In genomic region chr3:37418341-37418740, GRCm38 (mm10) we compare ENCODE assay signal across 8 mouse cellular contexts. TPM values are rescaled to one million over a fixed set of nuclear protein-coding genes. Genes with fewer than 3 reads are reported as not detected.
DNase-seq lines count a peak whose midpoint lies in the region; ATAC-seq and TF ChIP-seq lines count a peak whose summit lies in the region.

No protein-coding gene starts in this region.

- H3K9me3 ChIP-seq in hindbrain, embryonic 16.5 days (ENCODE audit: control insufficient read depth, low read length) = no peaks in the 10 kb centered on the region
- no peaks in the 10 kb centered on the region for H3K9me3 ChIP-seq in midbrain, embryonic 15.5 days

- H3K4me2 ChIP-seq in hindbrain, embryonic 16.5 days (ENCODE audit: low read length) = peak overlapping the region; percentile 65
- H3K4me2 ChIP-seq in midbrain, embryonic 15.5 days = peak overlapping the region; percentile 57

- no peak overlapping the region; the same call in 1 of the 2 replicates for H3K9ac ChIP-seq in hindbrain, embryonic 16.5 days (ENCODE audit: low read depth, low read length)
- H3K9ac ChIP-seq in midbrain, embryonic 15.5 days = peak overlapping the region; percentile 72

- H3K4me3 ChIP-seq in kidney, adult 2 months (ENCODE audit: insufficient read depth, low read depth, low read length) = no peak overlapping the region
- H3K4me3 ChIP-seq in brown adipose tissue, adult 24 weeks (ENCODE audit: insufficient read depth, low read depth, low read length) = peak overlapping the region; percentile 74; the same call in 1 of the 2 replicates
- H3K4me3 ChIP-seq in hindbrain, embryonic 16.5 days (ENCODE audit: low read length) = peak overlapping the region; percentile 97
- H3K4me3 ChIP-seq in midbrain, embryonic 15.5 days = peak overlapping the region; percentile 63

- H3K36me3 ChIP-seq in kidney, adult 2 months (ENCODE audit: control insufficient read depth, insufficient read depth, low read length) = no peaks in the 10 kb centered on the region
- no peaks in the 10 kb centered on the region for H3K36me3 ChIP-seq in hindbrain, embryonic 16.5 days (ENCODE audit: control insufficient read depth, insufficient read depth, low read length)
- no peaks in the 10 kb centered on the region for H3K36me3 ChIP-seq in midbrain, embryonic 15.5 days (replicated peaks)

- peak; percentile 67 for DNase-seq in kidney, adult 2 months
- DNase-seq in kidney, adult 18-20 months = no peak
- DNase-seq in testis, postnatal 10 days (ENCODE audit: low spot score) = no peak
- no peak for DNase-seq in ovary, postnatal 14 days (ENCODE audit: low spot score)

- H3K27ac ChIP-seq in kidney, adult 2 months (ENCODE audit: insufficient read depth, low read depth, low read length) = 0 out of 2 replicates have a peak overlapping the region, but pooled peaks have one; percentile 65
- no peak overlapping the region for H3K27ac ChIP-seq in brown adipose tissue, adult 24 weeks (replicated peaks; ENCODE audit: low read depth, low read length)
- H3K27ac ChIP-seq in hindbrain, embryonic 16.5 days (ENCODE audit: low read depth, low read length) = no peak overlapping the region
- no peak overlapping the region for H3K27ac ChIP-seq in midbrain, embryonic 15.5 days

- WGBS in kidney, adult 2 months = 36% methylated on average over 5 of the region's 5 CpGs
- 78% methylated on average over 5 of the region's 5 CpGs for WGBS in hindbrain, embryonic 16.5 days
- WGBS in midbrain, embryonic 15.5 days = 73% methylated on average over 5 of the region's 5 CpGs

- H3K4me1 ChIP-seq in kidney, adult 2 months (ENCODE audit: control insufficient read depth, insufficient read depth, low read length) = peaks cover 3% of the 10 kb centered on the region; the same call in 1 of the 2 replicates
- H3K4me1 ChIP-seq in brown adipose tissue, adult 24 weeks (ENCODE audit: control insufficient read depth, insufficient read depth, insufficient read length, low read length) = peaks cover 2% of the 10 kb centered on the region; the same call in 1 of the 2 replicates
- peaks cover 13% of the 10 kb centered on the region for H3K4me1 ChIP-seq in hindbrain, embryonic 16.5 days (ENCODE audit: control insufficient read depth, insufficient read depth, low read depth, low read length)
- H3K4me1 ChIP-seq in midbrain, embryonic 15.5 days = peaks cover 21% of the 10 kb centered on the region

- ATAC-seq in hindbrain, embryonic 16.5 days = no peak
- ATAC-seq in midbrain, embryonic 15.5 days (replicated peaks) = no peak
- no peak for ATAC-seq in megakaryocyte-erythroid progenitor cell, adult 5-6 weeks (replicated peaks; ENCODE audit: low FRiP score, low TSS enrichment, poor library complexity, severe bottlenecking)

- H3K27me3 ChIP-seq in kidney, adult 2 months (replicated peaks; ENCODE audit: control insufficient read depth, insufficient read depth, low read length) = no peaks in the 10 kb centered on the region
- H3K27me3 ChIP-seq in hindbrain, embryonic 16.5 days (replicated peaks; ENCODE audit: control insufficient read depth, insufficient read depth, low read length) = no peaks in the 10 kb centered on the region
- no peaks in the 10 kb centered on the region for H3K27me3 ChIP-seq in midbrain, embryonic 15.5 days (replicated peaks)

- no peak for TF ChIP-seq POLR2A in kidney, adult 2 months (IDR thresholded peaks at IDR 0.05; ENCODE audit: low read depth, low read length)

- TF ChIP-seq CTCF in kidney, adult 2 months (conservative IDR thresholded peaks at IDR 0.05; ENCODE audit: insufficient read depth, insufficient read length, low read depth, low read length) = no peak

RNA-seq across cellular contexts. Expression of gene Spata5, which starts 1.4 kb away (rescaled TPM):
- polyA plus RNA-seq in kidney, adult 2 months (2012; rRNA removed) = 2.0 and 2.7 TPM in 2 replicates
- 6.0 and 6.9 TPM in 2 replicates for polyA plus RNA-seq in brown adipose tissue, adult 24 weeks (2012; ENCODE audit: insufficient read depth, insufficient read length, missing spikeins)
- polyA plus RNA-seq in hindbrain, embryonic 16.5 days (2015; fragmentation: Nextera tagmentation; extraction: Ambion mirVana) = 27.5 and 29.5 TPM in 2 replicates
- 27.4 and 36.2 TPM in 2 replicates for polyA plus RNA-seq in midbrain, embryonic 15.5 days (2015; fragmentation: Nextera tagmentation; extraction: Ambion mirVana)
- total RNA-seq in megakaryocyte-erythroid progenitor cell, adult 5-6 weeks (2014; fragmentation: Nextera tagmentation) = 47.9 and 66.4 TPM in 2 replicates
- total RNA-seq in megakaryocyte-erythroid progenitor cell, adult 5-6 weeks (2017) = 151 and 190 TPM in 2 replicates

RNA-seq across cellular contexts. Expression of gene Nudt6, which starts 1.7 kb away (rescaled TPM):
- 26.0 and 32.4 TPM in 2 replicates for polyA plus RNA-seq in kidney, adult 2 months (2012; rRNA removed)
- polyA plus RNA-seq in brown adipose tissue, adult 24 weeks (2012; ENCODE audit: insufficient read depth, insufficient read length, missing spikeins) = 34.1 and 34.6 TPM in 2 replicates
- 6.9 and 7.8 TPM in 2 replicates for polyA plus RNA-seq in hindbrain, embryonic 16.5 days (2015; fragmentation: Nextera tagmentation; extraction: Ambion mirVana)
- 8.0 and 9.7 TPM in 2 replicates for polyA plus RNA-seq in midbrain, embryonic 15.5 days (2015; fragmentation: Nextera tagmentation; extraction: Ambion mirVana)
- total RNA-seq in megakaryocyte-erythroid progenitor cell, adult 5-6 weeks (2014; fragmentation: Nextera tagmentation) = 9.1 and 34.1 TPM in 2 replicates
- 26.6 and 28.8 TPM in 2 replicates for total RNA-seq in megakaryocyte-erythroid progenitor cell, adult 5-6 weeks (2017)
